Mouse (Mus musculus) CH12.LX (cell line): ENCODE measurements around the gene Tnc. TPM values are rescaled to one million over a fixed set of nuclear protein-coding genes. Genes with fewer than 3 reads are reported as not detected.

Source experiments
- DNase-seq: peaks from one replicate; pipeline ENCODE4 v3.0.0-alpha.2; 2013; ENCODE audit errors: extremely low read depth
- H3K27ac ChIP-seq: 2 replicates; pipeline ENCODE4 v1.5.1; 2012; ENCODE audit warnings: low read depth, mild to moderate bottlenecking, control low read depth, moderate library complexity; ENCODE audit not compliant: insufficient read depth
- H3K27me3 ChIP-seq: replicated peaks from 2 replicates; pipeline ENCODE3; 2012; ENCODE audit warnings: inconsistent platforms
- H3K36me3 ChIP-seq, 2 experiments: replicated peaks in 1 of 2; 2 replicates each; pipeline versions ENCODE3 to v1.6.1; 2012; ENCODE audit warnings: inconsistent platforms in 1 of 2, low read length in 1 of 2, mild to moderate bottlenecking in 1 of 2, mixed read lengths in 1 of 2, moderate library complexity in 1 of 2; ENCODE audit not compliant: control insufficient read depth in 1 of 2, insufficient read depth in 1 of 2
- H3K4me1 ChIP-seq, 2 experiments: 2 replicates each; pipeline ENCODE4 v1.6.1; 2012; ENCODE audit warnings: inconsistent platforms in 1 of 2, moderate library complexity in 1 of 2; ENCODE audit not compliant: insufficient read depth in 2 of 2, control insufficient read depth in 1 of 2
- H3K4me2 ChIP-seq: 2 replicates; pipeline ENCODE4 v1.6.1; 2012; ENCODE audit warnings: low read depth, mild to moderate bottlenecking, control low read depth; ENCODE audit not compliant: poor library complexity, insufficient read depth, severe bottlenecking
- H3K4me3 ChIP-seq, 3 experiments: fragments of 150-350 bp in 1 of 3; sonication (generic) in 1 of 3; replicated peaks in 1 of 3; 2 replicates each; pipeline versions ENCODE3 to v1.5.1; 2011 to 2012; ENCODE audit warnings: low read depth in 2 of 3, low read length in 2 of 3, mild to moderate bottlenecking in 2 of 3, moderate library complexity in 2 of 3, control low read depth in 1 of 3, improper control_type of control experiment in 1 of 3, inconsistent platforms in 1 of 3, mixed read lengths in 1 of 3; ENCODE audit not compliant: poor library complexity in 1 of 3
- H3K79me2 ChIP-seq: replicated peaks from 2 replicates; pipeline ENCODE4 v1.6.1; 2012; ENCODE audit warnings: mild to moderate bottlenecking, moderate library complexity; ENCODE audit not compliant: control insufficient read depth, poor library complexity, insufficient read depth, severe bottlenecking; ENCODE audit errors: extremely low read depth
- H3K9ac ChIP-seq: 2 replicates; pipeline ENCODE4 v1.6.1; 2012; ENCODE audit warnings: low read depth, mild to moderate bottlenecking, control low read depth, moderate library complexity; ENCODE audit not compliant: insufficient read depth
- H3K9me3 ChIP-seq: replicated peaks from 2 replicates; pipeline ENCODE3; 2012; ENCODE audit warnings: low read length, inconsistent platforms, mixed read lengths
- BHLHE40 ChIP-seq: IDR thresholded peaks from 2 replicates; pipeline ENCODE4 v1.6.1; 2011; ENCODE audit warnings: mild to moderate bottlenecking, low read depth, low read length, improper control_type of control experiment
- CHD1 ChIP-seq: IDR thresholded peaks from 2 replicates; pipeline ENCODE4 v1.6.1; 2012; ENCODE audit warnings: low read depth, low read length, improper control_type of control experiment, inconsistent platforms
- CHD2 ChIP-seq: IDR thresholded peaks from 2 replicates; pipeline ENCODE4 v1.6.1; 2011; ENCODE audit warnings: low read length, improper control_type of control experiment
- CTCF ChIP-seq, 2 experiments: IDR thresholded peaks in 1 of 2; conservative IDR thresholded peaks in 1 of 2; 2 replicates each; pipeline ENCODE4 v1.5.1; 2011 to 2012; ENCODE audit warnings: low read depth in 2 of 2, low read length in 2 of 2, improper control_type of control experiment in 1 of 2, inconsistent platforms in 1 of 2, mild to moderate bottlenecking in 1 of 2, moderate library complexity in 1 of 2
- E2F4 ChIP-seq: IDR thresholded peaks from 2 replicates; pipeline ENCODE4 v1.6.1; 2011; ENCODE audit warnings: low read depth, low read length, improper control_type of control experiment; ENCODE audit not compliant: insufficient replicate concordance
- EP300 ChIP-seq: IDR thresholded peaks from 2 replicates; pipeline ENCODE4 v1.6.1; 2011; ENCODE audit warnings: low read length, improper control_type of control experiment
- ETS1 ChIP-seq: conservative IDR thresholded peaks from 2 replicates; pipeline ENCODE4 v1.6.1; 2012; ENCODE audit warnings: low read depth, mild to moderate bottlenecking, inconsistent platforms, low read length, improper control_type of control experiment, moderate library complexity
- GABPA ChIP-seq: IDR thresholded peaks from 2 replicates; pipeline ENCODE4 v1.6.1; 2012; ENCODE audit warnings: low read depth, low read length, improper control_type of control experiment, inconsistent platforms; ENCODE audit not compliant: insufficient replicate concordance
- HCFC1 ChIP-seq: IDR thresholded peaks from 2 replicates; pipeline ENCODE4 v1.6.1; 2012; ENCODE audit warnings: low read depth, mild to moderate bottlenecking, inconsistent platforms, low read length, improper control_type of control experiment
- IRF4 ChIP-seq: IDR thresholded peaks from 2 replicates; pipeline ENCODE4 v1.6.1; 2014; ENCODE audit warnings: low read depth, mild to moderate bottlenecking, inconsistent platforms, low read length, improper control_type of control experiment
- JUN ChIP-seq: IDR thresholded peaks from 2 replicates; pipeline ENCODE4 v1.6.1; 2011; ENCODE audit warnings: low read depth, mild to moderate bottlenecking, low read length, improper control_type of control experiment, moderate library complexity; ENCODE audit not compliant: insufficient read depth
- JUND ChIP-seq: conservative IDR thresholded peaks from 2 replicates; pipeline ENCODE4 v1.6.1; 2011; ENCODE audit warnings: low read depth, low read length, improper control_type of control experiment
- KAT2A ChIP-seq: IDR thresholded peaks from 2 replicates; pipeline ENCODE4 v1.6.1; 2012; ENCODE audit warnings: low read length, improper control_type of control experiment, inconsistent platforms; ENCODE audit not compliant: insufficient replicate concordance
- MAFK ChIP-seq: IDR thresholded peaks from 2 replicates; pipeline ENCODE4 v1.6.1; 2011; ENCODE audit warnings: low read length, improper control_type of control experiment; ENCODE audit not compliant: insufficient replicate concordance
- MAX ChIP-seq: IDR thresholded peaks from 2 replicates; pipeline ENCODE4 v1.6.1; 2011; ENCODE audit warnings: low read length, improper control_type of control experiment
- MAZ ChIP-seq: IDR thresholded peaks from 2 replicates; pipeline ENCODE4 v1.6.1; 2012; ENCODE audit warnings: low read depth, mild to moderate bottlenecking, inconsistent platforms, low read length, improper control_type of control experiment, moderate library complexity
- MEF2A ChIP-seq: IDR thresholded peaks from 2 replicates; pipeline ENCODE4 v1.6.1; 2014; ENCODE audit warnings: low read depth, mild to moderate bottlenecking, inconsistent platforms, low read length, improper control_type of control experiment, borderline replicate concordance
- MXI1 ChIP-seq: IDR thresholded peaks from 2 replicates; pipeline ENCODE4 v1.6.1; 2011; ENCODE audit warnings: mild to moderate bottlenecking, low read depth, low read length, improper control_type of control experiment
- MYC ChIP-seq: IDR thresholded peaks from 2 replicates; pipeline ENCODE4 v1.6.1; 2011; ENCODE audit warnings: low read depth, mild to moderate bottlenecking, improper control_type of control experiment, low read length
- NRF1 ChIP-seq: IDR thresholded peaks from 2 replicates; pipeline ENCODE4 v1.6.1; 2014; ENCODE audit warnings: low read depth, mild to moderate bottlenecking, inconsistent platforms, low read length, improper control_type of control experiment, moderate library complexity
- PAX5 ChIP-seq: IDR thresholded peaks from 2 replicates; pipeline ENCODE4 v1.6.1; 2012; ENCODE audit warnings: low read length, inconsistent platforms, mixed read lengths
- POLR2A ChIP-seq: IDR thresholded peaks from 2 replicates; pipeline ENCODE4 v1.6.1; 2011; ENCODE audit warnings: low read depth, mild to moderate bottlenecking, improper control_type of control experiment, low read length
- RAD21 ChIP-seq: IDR thresholded peaks from 2 replicates; pipeline ENCODE4 v1.6.1; 2011; ENCODE audit warnings: low read depth, mild to moderate bottlenecking, low read length, improper control_type of control experiment, moderate library complexity
- RCOR1 ChIP-seq: conservative IDR thresholded peaks from 2 replicates; pipeline ENCODE4 v1.6.1; 2012; ENCODE audit warnings: low read depth, mild to moderate bottlenecking, inconsistent platforms, low read length, improper control_type of control experiment
- SIN3A ChIP-seq: IDR thresholded peaks from 2 replicates; pipeline ENCODE4 v1.6.1; 2012; ENCODE audit warnings: low read length, improper control_type of control experiment, inconsistent platforms
- SMC3 ChIP-seq: IDR thresholded peaks from 2 replicates; pipeline ENCODE4 v1.6.1; 2011; ENCODE audit warnings: low read depth, low read length, improper control_type of control experiment
- TBP ChIP-seq: conservative IDR thresholded peaks from 2 replicates; pipeline ENCODE4 v1.6.1; 2011; ENCODE audit warnings: low read depth, low read length, improper control_type of control experiment
- TCF12 ChIP-seq: IDR thresholded peaks from 2 replicates; pipeline ENCODE4 v1.6.1; 2014; ENCODE audit warnings: low read depth, mild to moderate bottlenecking, inconsistent platforms, low read length, improper control_type of control experiment
- UBTF ChIP-seq: IDR thresholded peaks from 2 replicates; pipeline ENCODE4 v1.6.1; 2012; ENCODE audit warnings: low read depth, mild to moderate bottlenecking, inconsistent platforms, low read length, improper control_type of control experiment, moderate library complexity
- ZC3H11A ChIP-seq: IDR thresholded peaks from 2 replicates; pipeline ENCODE4 v1.6.1; 2012; ENCODE audit warnings: low read depth, mild to moderate bottlenecking, inconsistent platforms, low read length, improper control_type of control experiment
- ZNF384 ChIP-seq: IDR thresholded peaks from 2 replicates; pipeline ENCODE4 v1.6.1; 2012; ENCODE audit warnings: low read depth, low read length, improper control_type of control experiment, inconsistent platforms
- dilution Hi-C: fragments of 300-500 bp; cut with MboI; formaldehyde crosslinking; loops from 2 replicates; pipeline ENCODE4 v1.14.3; 2020; ENCODE audit warnings: low sequenced_read_pairs; ENCODE audit not compliant: extremely low pct_unique_long_range_greater_than_20kb, extremely low pct_ligation_motif_present
- in situ Hi-C: fragments of 300-500 bp; cut with MboI; formaldehyde crosslinking; loops from 3 replicates; pipeline ENCODE4 v1.14.3; 2019; ENCODE audit warnings: low sequenced_read_pairs, low pct_ligation_motif_present, low pct_unique_long_range_greater_than_20kb, mixed read lengths
- polyA plus RNA-seq: library from polyadenylated mRNA; unstranded; fragments of >175 nt; gene quantifications from 2 replicates; pipeline ENCODE4 v1.2.1, GENCODE M21; 2012; ENCODE audit warnings: low read depth; ENCODE audit not compliant: insufficient read length
- total RNA-seq, 2 experiments: library from RNA; depleted of rRNA; stranded (reverse); fragments of 300-350 nt in 1 of 2; fragments of >200 nt in 1 of 2; gene quantifications; 2 replicates each; pipeline ENCODE4 v1.2.3; 2012 to 2014

Tnc gene
- total and polyA plus RNA-seq, 3 experiments: 0.13 to 1.2 TPM; not detected in 1

DNA sequence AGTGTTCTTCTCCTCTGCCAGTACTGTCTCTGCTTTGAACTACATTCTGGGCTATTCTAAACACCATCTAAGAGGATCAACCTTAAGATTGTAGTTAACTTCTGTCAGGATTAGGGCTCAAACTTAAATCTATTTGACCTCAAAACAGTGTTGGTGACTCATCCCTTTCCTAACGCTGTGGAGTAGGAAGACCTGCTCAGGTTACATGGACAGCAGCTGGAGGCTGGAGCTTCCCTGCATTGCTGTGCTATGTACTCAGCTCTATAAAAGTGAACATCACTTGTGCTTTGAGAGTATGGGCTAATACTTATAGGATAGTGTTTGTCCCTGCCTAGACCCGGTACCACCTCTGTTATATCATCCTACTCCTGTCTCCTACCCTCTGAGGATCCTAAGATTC, 117.3 kb downstream of the Tnc start:
- H3K36me3 ChIP-seq: peaks cover 11 to 22% of the 10 kb centered on the region in 2 experiments
- H3K4me2 ChIP-seq: peak overlapping the region; percentile 69
- DNase-seq: no peak
- peaks cover 13 to 25% of the 10 kb centered on the region in 2 experiments for H3K4me1 ChIP-seq
- H3K9me3 ChIP-seq: no peaks in the 10 kb centered on the region
- TF ChIP-seq MXI1 (0 out of 2 replicates have a peak, but pooled peaks have one; percentile 20), POLR2A (no peak), MEF2A (peak; percentile 14; the same call in 1 of the 2 replicates), ZC3H11A (no peak), JUND (no peak), ETS1 (peak; percentile 23; the same call in 1 of the 2 replicates)
- TF ChIP-seq, all 38 proteins: peak for 3
- Histone ChIP-seq H3K9ac (peak overlapping the region; percentile 97), H3K4me3 (peak overlapping the region; percentile 68 to 84 (median 76)), H3K27me3 (no peaks in the 10 kb centered on the region), H3K27ac (peak overlapping the region; percentile 90), H3K79me2 (peaks cover 54% of the 10 kb centered on the region)
- in situ Hi-C loops: loop anchor here (5.0 to 25.0 kb wide), 2 partner anchors 67 to 517 kb away; partner anchors contain the start of genes Akna and Tnfsf8
- dilution Hi-C loops: no loop called here

DNA sequence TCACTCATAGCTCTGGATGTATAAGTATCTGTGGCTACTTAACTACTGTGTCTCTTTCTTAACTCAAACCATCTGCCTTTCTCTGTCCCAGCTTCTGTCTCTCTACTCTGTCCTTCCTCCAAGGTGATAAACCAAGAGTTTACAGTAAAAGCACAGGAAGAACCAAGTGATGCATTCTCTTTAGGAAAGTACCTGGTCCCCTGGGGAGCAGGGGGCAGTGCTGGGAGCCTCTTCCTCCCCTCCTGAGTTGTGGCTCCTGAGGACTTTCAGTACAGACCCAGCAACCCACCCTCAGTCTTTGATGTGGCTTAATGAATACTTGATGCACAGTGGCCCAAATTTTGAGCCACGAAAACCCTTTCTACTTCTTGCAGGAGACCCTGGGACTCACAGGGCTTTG, 118.6 kb downstream of the Tnc start:
- in situ Hi-C loops: loop anchor here (5.0 to 25.0 kb wide), 2 partner anchors 66 to 516 kb away; partner anchors contain the start of genes Akna and Tnfsf8
- dilution Hi-C loops: no loop called here
- H3K4me3 ChIP-seq: peak overlapping the region; percentile 68 to 84 (median 76)
- TF ChIP-seq MEF2A: peak; percentile 92
- TF ChIP-seq MAFK: 0 out of 2 replicates have a peak, but pooled peaks have one; percentile 48
- no peak for TF ChIP-seq JUN
- TF ChIP-seq UBTF: no peak
- TF ChIP-seq CHD1: no peak; the same call in 1 of the 2 replicates
- no peak for TF ChIP-seq MYC
- TF ChIP-seq HCFC1: no peak
- peak; percentile 78 for TF ChIP-seq BHLHE40
- no peak; the same call in 1 of the 2 replicates for TF ChIP-seq RCOR1
- TF ChIP-seq ZNF384: peak; percentile 2; the same call in 1 of the 2 replicates
- no peak for TF ChIP-seq GABPA
- TF ChIP-seq SMC3: no peak
- no peak for TF ChIP-seq PAX5
- TF ChIP-seq E2F4: no peak
- TF ChIP-seq RAD21: no peak
- TF ChIP-seq IRF4: peak; percentile 93
- TF ChIP-seq CTCF (conservative IDR thresholded peaks at IDR 0.05 in 1 of 2, IDR thresholded peaks at IDR 0.05 in 1 of 2; ENCODE audit: low read depth in 2 of 2, low read length in 2 of 2): no peak
- peak; percentile 46 for TF ChIP-seq POLR2A
- TF ChIP-seq CHD2: peak; percentile 65; the same call in 1 of the 2 replicates
- peak; percentile 89 for TF ChIP-seq EP300
- TF ChIP-seq NRF1: no peak
- peak; percentile 91 for TF ChIP-seq TCF12
- TF ChIP-seq MXI1: no peak
- TF ChIP-seq MAX: peak; percentile 37; the same call in 1 of the 2 replicates
- TF ChIP-seq MAZ: peak; percentile 96
- TF ChIP-seq ETS1: peak; percentile 88
- no peak; the same call in 1 of the 2 replicates for TF ChIP-seq SIN3A
- TF ChIP-seq KAT2A: 0 out of 2 replicates have a peak, but pooled peaks have one; percentile 54
- peak; percentile 37; the same call in 1 of the 2 replicates for TF ChIP-seq TBP

More for the DNA sequence above, 118.6 kb downstream of the Tnc start:
- no peaks in the 10 kb centered on the region for H3K27me3 ChIP-seq
- no peaks in the 10 kb centered on the region for H3K9me3 ChIP-seq
- H3K9ac ChIP-seq: peak overlapping the region; percentile 97
- H3K36me3 ChIP-seq: peaks cover 5 to 17% of the 10 kb centered on the region in 2 experiments
- H3K4me2 ChIP-seq: peak overlapping the region; percentile 69; the same call in 1 of the 2 replicates
- no peak for DNase-seq
- peaks cover 45% of the 10 kb centered on the region for H3K79me2 ChIP-seq
- H3K4me1 ChIP-seq: peaks cover 15 to 38% of the 10 kb centered on the region in 2 experiments
- H3K27ac ChIP-seq: peak overlapping the region; percentile 90
